Mouse (Mus musculus) urinary bladder, postnatal 14 days (tissue): ENCODE measurements around the gene Tmem63a.

Experiments
- DNase-seq: peaks from one replicate; pipeline ENCODE4 v3.0.0; 2021; ENCODE audit warnings: low spot score

Tmem63a gene

GRCm38 (mm10) chr1:181009754-181010153, 67.6 kb downstream of the Tmem63a start:
- peak; percentile 65 for DNase-seq

DNA sequence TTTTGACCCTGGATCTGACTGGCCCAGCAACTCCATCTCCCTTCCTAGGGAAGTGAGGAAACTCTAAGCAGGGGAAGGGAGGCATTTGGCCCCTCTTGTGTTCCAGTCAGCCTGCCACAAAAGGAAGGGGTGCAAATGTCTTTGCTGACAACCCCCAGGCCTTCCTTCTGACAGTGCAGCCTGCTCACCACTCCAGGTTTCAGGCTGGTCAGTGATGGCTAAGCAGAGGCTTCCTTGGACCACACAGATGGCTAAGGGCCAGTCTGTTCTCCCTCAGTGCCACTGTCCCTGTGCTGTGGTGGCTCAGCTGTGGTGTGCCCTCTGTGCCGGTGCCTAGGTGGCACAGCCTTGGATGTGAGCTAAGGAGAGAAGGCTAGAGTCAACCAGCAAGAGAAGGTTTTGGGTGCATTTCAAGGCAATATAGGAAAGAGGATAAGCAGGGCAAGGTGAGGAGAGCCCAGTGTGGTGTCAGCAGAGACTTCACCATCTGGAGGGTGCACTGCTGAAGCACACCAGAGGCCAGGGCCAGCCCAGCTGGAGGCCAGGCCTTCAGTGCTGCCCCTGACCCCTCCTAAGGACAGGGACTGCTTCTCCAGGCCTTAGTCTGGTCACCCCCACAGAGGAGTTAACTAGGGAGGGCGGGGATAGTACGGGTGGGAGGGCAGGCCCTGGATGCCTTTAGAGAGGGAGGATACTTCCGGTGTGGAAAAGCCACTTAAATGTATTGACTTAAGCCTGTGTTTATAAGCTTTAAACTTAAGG, 68.2 kb downstream of the Tmem63a start:
- no peak for DNase-seq

GRCm38 (mm10) chr1:181011601-181012000, 69.5 kb downstream of the Tmem63a start:
- no peak for DNase-seq

DNA sequence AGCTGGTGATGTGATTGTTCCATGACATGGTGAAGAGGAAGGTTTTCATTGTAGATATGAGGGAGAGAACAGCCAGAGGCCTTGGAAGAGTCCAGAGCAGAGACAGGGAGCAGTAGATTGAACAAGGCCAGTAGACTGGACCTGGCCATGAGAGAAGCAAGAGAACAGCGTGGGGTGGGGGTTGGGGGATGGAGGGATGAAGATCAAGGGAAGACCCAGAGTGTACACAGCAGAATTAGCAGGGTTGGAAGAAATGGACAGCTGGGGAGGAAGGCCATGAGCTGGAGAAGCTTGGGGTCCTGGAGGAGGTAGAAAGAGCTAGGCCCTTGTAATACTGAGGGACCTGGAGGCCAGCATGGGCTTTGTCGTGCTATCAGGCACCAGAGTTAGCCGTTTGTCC, 70.3 kb downstream of the Tmem63a start:
- DNase-seq, result no peak

- no peak for DNase-seq
Measured at GRCm38 (mm10) chr1:181013446-181013845, 71.3 kb downstream of the Tmem63a start.

DNA sequence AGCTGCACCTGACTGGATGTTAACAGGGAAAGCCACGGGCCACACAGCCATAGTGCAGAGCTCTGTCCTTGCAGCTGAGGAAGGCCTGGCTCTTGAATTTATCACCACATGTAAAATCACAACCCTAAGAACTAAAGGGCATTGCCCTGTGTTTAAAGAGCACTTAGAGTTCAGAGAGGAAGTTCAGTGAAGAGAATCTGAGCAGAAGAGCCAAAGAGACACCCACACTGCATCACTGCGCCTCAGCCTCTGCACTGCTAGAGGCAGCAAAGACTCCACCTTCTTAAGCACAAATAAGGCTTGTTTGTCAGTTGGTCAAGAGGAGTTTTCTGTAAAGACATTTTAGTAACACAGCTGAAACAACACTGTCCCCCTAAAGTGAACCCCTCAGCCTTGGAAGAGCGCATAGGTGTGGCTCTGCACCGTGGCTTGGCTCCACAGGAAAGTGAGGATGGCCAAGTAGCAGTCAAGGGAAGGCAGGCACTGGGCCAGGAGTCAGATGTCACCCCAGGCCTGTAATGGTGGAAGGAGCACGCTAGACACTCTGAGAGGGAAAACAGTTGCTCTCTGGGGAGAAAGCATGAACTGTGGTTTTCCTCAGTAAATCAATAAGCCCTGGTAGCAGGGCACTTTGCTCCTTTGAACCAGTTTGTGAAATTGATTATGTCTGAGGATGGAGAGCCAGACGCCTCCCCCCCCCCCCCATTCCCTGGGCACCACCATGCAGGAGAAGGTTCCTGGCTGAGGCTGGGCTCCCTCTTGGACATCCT, 72.8 kb downstream of the Tmem63a start:
- peak; percentile 62 for DNase-seq

DNA sequence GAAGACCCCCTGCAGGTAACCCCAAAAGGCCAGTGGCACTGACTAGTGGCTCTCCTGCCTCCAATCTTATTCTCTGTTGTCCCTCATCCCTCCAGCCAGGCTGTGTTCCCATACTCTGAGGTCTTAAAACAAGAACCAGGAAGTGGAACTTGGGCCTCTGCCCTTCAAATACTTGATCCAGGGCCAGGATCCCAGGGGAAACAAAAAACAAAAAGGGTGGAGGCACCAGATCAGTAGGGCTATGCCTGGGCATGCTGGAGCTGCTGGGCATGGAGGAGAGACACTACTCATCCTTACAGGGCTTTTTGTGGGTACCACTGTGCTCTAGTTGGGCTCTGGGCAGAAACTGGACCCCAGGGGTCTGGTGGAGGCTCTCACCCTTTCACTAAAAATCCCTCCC, 73.4 kb downstream of the Tmem63a start:
- DNase-seq, result peak; percentile 87

- no peak for DNase-seq
Measured at GRCm38 (mm10) chr1:181016045-181016444, 73.9 kb downstream of the Tmem63a start.

DNA sequence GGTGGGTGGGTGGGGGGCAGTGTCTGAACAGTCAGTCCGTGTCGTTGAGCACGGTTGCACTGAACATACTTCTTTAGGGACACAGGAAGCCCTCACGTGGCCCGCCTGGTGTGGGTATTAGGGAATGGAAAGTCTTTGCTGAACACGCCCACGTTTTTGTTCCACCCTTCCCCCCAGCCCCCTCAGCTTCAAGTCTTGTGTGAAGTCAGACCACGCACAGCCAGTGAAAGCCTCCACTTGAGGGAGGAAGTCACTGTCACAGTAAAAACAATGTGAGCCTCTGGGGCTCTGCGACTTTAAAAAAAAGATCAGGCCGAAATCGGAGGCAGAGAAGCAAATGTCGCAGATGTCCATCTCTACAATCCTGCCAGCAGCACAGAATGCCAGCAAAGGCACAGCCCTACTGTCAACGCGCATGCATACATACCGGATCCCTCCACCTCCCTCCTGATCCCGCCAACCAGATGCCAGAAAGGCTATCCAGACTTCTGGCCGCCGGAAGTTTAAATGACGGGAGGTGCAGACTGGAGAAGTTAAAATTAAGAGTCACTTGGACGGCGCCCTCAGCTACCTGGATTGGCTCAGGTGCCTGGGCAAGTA, 74.5 kb downstream of the Tmem63a start:
- peak; percentile 82 for DNase-seq

- DNase-seq, result peak; percentile 84
Measured at GRCm38 (mm10) chr1:181017212-181017711, 75.1 kb downstream of the Tmem63a start.

- DNase-seq, result no peak
Measured at GRCm38 (mm10) chr1:181017890-181018420, 75.8 kb downstream of the Tmem63a start.

GRCm38 (mm10) chr1:181020756-181021487, 78.8 kb downstream of the Tmem63a start, which contains the start of gene Ephx1:
Ephx1 (minus strand) TSS chr1:181020904.
- no peak for DNase-seq

GRCm38 (mm10) chr1:181021488-181021865, 79.3 kb downstream of the Tmem63a start:
- no peak for DNase-seq

- DNase-seq, result peak; percentile 75
Measured at GRCm38 (mm10) chr1:181022265-181022664, 80.1 kb downstream of the Tmem63a start.
